Mouse (Mus musculus) kidney, adult 2 months (tissue): ENCODE data around the gene Dars.

Source experiments
- CTCF ChIP-seq: fragments of 200-500 bp; conservative IDR thresholded peaks from 2 replicates; pipeline ENCODE4 v1.5.1; 2011; ENCODE audit warnings: low read depth, mild to moderate bottlenecking, control low read depth, low read length, moderate library complexity, mixed read lengths; ENCODE audit not compliant: insufficient read depth, insufficient read length
- POLR2A ChIP-seq: fragments of 200-500 bp; IDR thresholded peaks from one replicate; pipeline ENCODE4 v1.6.1; 2011; ENCODE audit warnings: low read depth, low read length, control low read depth

GRCm38 (mm10) chr1:128406846-128407245, 10.3 kb downstream of the Dars start:
- TF ChIP-seq CTCF (no peak), POLR2A (no peak)
